Mouse (Mus musculus) urinary bladder, postnatal 14 days (tissue): ENCODE measurements around the gene Rab14.

Experiments used
- DNase-seq: peaks from one replicate; pipeline ENCODE4 v3.0.0; 2021; ENCODE audit warnings: low spot score

The Rab14 gene

DNA sequence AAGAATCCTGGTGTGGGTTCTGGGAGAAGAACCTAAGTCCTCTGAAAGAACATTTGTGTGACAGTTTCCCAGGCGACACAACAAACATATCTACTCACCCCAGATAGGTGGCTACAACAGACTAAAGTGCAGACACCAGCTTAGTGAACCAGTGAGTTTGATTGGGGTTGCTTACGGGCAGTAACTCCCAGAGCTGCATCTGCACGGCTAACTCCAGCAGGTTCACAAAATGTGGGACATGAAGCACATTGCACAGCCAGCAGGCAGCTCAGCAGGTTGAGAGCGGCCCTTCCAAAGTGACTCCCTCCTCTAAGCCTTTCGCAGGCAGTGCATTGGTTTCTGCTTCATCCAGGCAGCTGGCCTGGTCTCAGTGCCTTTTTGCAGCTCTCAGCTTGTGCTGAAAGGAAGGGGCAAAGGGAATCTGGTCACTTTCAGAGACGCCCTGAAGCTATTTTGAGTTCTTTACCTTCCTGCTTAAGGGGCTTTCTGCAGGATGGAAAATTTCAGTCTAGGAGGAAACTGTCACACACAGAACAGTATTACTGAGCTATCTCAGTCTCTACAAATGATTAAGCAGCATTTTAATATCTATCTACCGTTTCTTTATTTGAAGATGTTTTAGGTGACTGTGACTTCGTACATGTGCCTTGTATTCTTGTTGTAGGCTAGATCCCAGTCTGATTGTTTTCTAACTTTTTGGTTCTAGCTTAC lies 46.9 kb downstream of the Rab14 start:
- no peak for DNase-seq

DNA sequence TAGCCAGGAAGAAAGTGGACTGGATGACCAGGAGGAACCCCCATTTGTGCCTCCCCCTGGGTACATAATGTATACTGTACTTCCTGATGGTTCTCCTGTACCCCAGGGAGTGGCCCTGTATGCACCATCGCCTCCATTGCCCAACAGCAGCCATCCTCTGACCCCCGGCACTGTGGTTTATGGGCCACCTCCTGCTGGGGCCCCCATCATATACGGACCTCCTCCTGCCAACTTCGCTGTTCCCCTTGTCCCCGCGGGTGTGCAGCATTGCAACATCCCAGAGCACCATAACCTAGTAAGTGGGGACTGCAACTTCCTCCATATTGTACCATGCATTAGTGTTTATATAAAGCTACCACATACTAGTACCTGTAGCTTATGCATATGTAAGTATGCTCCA lies 47.7 kb downstream of the Rab14 start:
- no peak for DNase-seq

DNA sequence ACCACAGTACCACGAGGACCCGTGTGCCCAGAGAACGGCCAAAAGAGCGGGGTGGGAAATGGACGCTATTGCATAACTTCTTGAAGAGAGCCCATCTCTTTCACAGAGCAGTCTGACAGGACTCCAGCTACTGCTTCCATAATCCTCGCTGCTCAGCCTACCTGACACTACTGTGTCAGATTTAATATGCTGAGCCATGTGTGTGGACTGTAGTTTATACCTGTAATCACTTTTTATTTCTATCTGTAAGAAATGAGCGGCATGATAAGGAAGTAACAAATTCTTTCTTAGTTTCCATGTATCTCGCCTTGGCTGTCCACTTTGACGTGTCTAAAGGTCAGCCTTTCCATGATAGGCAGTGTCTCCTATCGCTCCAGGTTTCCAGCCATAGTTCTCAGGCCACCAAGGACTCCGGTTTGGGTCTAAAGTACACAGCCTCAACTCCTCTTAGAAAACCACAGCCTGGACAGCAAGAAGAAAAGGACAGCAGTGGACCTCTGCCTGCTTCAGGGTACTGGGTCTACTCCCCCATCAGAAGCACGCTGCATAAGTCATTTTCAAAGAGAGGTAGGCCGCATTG lies 49.5 kb downstream of the Rab14 start:
- DNase-seq = no peak

DNA sequence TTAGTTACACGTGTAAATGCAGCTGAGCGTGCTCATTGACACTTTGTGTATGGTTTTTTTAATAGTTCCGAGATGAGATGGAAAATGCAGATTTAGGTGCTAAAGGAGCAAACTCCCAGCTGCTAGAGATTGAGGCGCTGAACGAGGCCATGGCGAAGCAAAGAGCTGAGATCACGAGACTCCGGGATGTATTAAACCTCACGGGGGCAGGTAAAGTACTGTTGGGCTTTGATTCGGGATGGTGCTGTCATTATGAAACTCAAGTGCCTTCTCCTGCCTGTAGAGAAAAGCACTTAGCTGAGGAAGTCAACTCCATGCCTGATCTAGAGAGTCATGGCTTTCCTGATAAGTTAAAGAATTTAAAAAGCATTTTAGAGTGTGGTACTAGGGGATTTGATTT lies 52.1 kb downstream of the Rab14 start:
- DNase-seq = no peak

GRCm38 (mm10) chr2:35141673-35142072 lies 59.2 kb downstream of the Rab14 start:
- DNase-seq = no peak

GRCm38 (mm10) chr2:35138576-35138975 lies 62.3 kb downstream of the Rab14 start:
- no peak for DNase-seq

DNA sequence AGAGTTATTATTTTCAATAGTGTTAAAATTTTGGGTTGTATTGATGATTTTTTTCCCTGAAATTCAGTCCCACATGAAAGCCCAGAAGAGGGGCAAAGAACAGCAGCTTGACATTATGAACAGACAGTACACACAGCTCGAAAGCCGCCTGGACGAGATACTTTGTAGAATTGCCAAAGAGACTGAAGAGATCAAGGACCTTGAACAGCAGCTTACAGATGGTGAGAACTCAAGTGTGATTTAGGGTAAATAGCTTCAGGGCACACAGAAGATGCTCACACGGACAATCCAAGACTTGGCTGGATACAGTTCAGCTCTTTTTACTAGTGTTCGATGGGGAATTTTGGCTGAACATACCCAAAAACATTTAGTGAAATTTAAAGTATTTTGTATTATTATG lies 67.0 kb downstream of the Rab14 start:
- no peak for DNase-seq

DNA sequence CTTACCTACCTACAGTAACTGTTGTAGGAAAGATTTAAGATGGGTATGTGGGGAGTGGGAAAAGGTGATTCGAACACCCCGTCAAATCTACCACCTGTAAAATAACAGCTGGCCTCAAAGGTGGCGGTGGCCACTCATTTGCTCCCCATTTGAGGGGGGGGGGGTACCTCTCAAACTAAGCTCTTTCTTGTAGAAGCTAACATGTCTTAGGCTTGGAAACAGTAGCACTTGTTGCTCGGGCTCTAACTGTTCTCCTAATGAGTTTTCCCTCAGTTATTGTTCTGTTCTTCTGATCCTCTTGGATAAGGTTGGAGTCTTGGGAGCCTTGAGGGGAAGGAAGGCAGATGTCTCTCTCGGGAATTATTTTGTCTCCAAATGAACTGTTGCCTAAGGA lies 68.3 kb downstream of the Rab14 start:
- DNase-seq = no peak

DNA sequence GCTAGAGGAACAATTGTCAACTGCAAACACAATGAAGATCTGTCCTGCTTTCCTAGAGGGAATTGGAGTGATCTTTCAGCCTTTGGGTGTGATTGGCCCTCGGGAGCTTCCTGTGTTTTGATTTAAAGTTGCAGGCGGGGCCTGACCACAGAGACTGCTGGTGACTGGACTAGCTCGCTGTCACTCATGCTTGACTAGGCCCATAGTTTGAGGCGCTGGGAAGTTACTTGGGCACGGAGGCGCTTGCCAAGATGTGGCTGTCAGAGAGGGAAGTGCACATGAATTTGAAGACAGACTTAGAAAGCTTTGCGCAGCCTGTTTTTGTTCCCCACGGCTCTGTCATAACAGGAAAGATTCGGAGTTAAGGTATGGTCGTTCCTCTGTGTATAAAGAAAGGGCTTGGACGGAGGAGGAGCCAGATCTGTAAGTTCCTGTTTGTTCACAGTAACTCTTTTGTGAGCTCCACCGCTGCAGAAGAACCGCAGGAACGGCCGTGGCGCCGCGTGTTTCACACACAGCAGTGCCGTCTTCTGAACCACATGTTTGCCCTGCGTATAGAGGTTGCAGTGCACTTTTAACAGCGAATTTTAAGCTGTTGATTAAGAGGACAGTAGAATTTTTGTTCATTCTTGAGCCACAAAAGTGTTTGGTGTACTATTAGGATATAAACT lies 68.8 kb downstream of the Rab14 start:
- DNase-seq = peak; percentile 96

DNA sequence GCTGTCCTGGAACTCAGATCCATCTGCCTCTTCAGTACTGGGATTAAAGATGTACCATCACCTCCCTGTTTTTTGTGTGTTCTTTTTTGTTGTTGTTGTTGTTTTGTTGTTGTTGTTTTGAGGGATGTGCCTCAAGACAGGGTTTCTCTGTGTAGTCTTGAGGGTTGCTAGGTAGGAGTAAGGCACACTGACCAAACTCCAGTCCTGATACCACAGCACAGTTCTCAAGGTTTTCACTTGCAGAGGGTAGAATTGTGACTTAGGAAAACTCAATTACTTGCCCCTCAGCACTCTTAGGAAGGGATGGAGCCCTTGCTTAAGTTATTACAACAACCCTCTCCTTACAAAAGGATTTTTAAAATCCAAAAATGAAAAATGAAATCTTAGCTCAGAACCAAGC lies 69.4 kb downstream of the Rab14 start:
- DNase-seq = no peak
